Mouse (Mus musculus): ENCODE data around the gene Actg1.

GRCm38 (mm10) chr11:120355277-120356039 is 7.1 kb upstream of the Actg1 start:
- TF ChIP-seq ZNF384 (IDR thresholded peaks at IDR 0.05; ENCODE audit: low read depth, low read length) (no peak), CHD2 (IDR thresholded peaks at IDR 0.05; ENCODE audit: low read depth, low read length) (no peak), MAFK (IDR thresholded peaks at IDR 0.05; ENCODE audit: insufficient read depth, low read depth, low read length) (no peak), ZC3H11A (IDR thresholded peaks at IDR 0.05; ENCODE audit: borderline replicate concordance, low read depth, low read length) (no peak), HCFC1 (IDR thresholded peaks at IDR 0.05; ENCODE audit: borderline replicate concordance, insufficient read depth, low read length) (no peak)

Data from ES-E14 (cell line).